Mouse (Mus musculus) kidney, postnatal 0 days (tissue): ENCODE measurements around the gene Itgav. TPM values are rescaled to one million over a fixed set of nuclear protein-coding genes. Genes with fewer than 3 reads are reported as not detected.

Source experiments
- ATAC-seq: fragments of 200-750 bp; cut with Nextera tagmentation; replicated peaks from 2 replicates; pipeline ENCODE4 v1.8.0; 2017; ENCODE audit warnings: low read depth, moderate number of reproducible peaks, moderate TSS enrichment, moderate library complexity; ENCODE audit not compliant: low FRiP score
- DNase-seq: peaks from one replicate; pipeline ENCODE4 v3.0.0-alpha.2; 2016; ENCODE audit warnings: low spot score
- H3K27ac ChIP-seq: fragments of 300-500 bp; sonication (generic); 2 replicates; pipeline ENCODE4 v1.5.1; 2014; ENCODE audit warnings: mild to moderate bottlenecking
- H3K27me3 ChIP-seq: fragments of 300-500 bp; sonication (generic); 2 replicates; pipeline ENCODE4 v1.6.1; 2014; ENCODE audit warnings: low read length, mixed read lengths; ENCODE audit not compliant: insufficient read depth
- H3K36me3 ChIP-seq: fragments of 300-500 bp; sonication (generic); 2 replicates; pipeline ENCODE4 v1.6.1; 2014; ENCODE audit warnings: low read length, mixed read lengths; ENCODE audit not compliant: insufficient read depth
- H3K4me1 ChIP-seq: fragments of 300-500 bp; sonication (generic); replicated peaks from 2 replicates; pipeline ENCODE4 v1.6.1; 2014; ENCODE audit warnings: antibody characterized with exemption, low read length, mixed read lengths; ENCODE audit not compliant: insufficient read depth
- H3K4me2 ChIP-seq: fragments of 300-500 bp; sonication (generic); 2 replicates; pipeline ENCODE4 v1.6.1; 2014; ENCODE audit warnings: mild to moderate bottlenecking, low read length, moderate library complexity, mixed read lengths
- H3K4me3 ChIP-seq: fragments of 300-500 bp; sonication (generic); replicated peaks from 2 replicates; pipeline ENCODE4 v1.5.1; 2014; ENCODE audit warnings: low read depth, low read length
- H3K9ac ChIP-seq: fragments of 300-500 bp; sonication (generic); 2 replicates; pipeline ENCODE4 v1.6.1; 2014; ENCODE audit warnings: low read depth, low read length
- H3K9me3 ChIP-seq: fragments of 300-500 bp; sonication (generic); replicated peaks from 2 replicates; pipeline ENCODE4 v1.6.1; 2016; ENCODE audit warnings: low read length, inconsistent platforms, mixed read lengths
- CTCF ChIP-seq: IDR thresholded peaks from 2 replicates; pipeline ENCODE4 v1.5.1; 2016; ENCODE audit warnings: antibody characterized with exemption, low read depth, mild to moderate bottlenecking, moderate library complexity
- WGBS: fragments of 180-500 bp; shearing (Covaris S2); extraction: QIAGEN DNeasy Blood & Tissue Kit; methylation state at CpG from one replicate; pipeline ENCODE4 v1.1.7; 2014; 5-methylcytosine and 5-hydroxymethylcytosine counted together
- polyA plus RNA-seq: library from polyadenylated mRNA; unstranded; fragments of >200 nt; fragmentation: Nextera tagmentation; extraction: Ambion mirVana; gene quantifications from 2 replicates; pipeline ENCODE4 v1.2.1, GENCODE M21; 2015

The Itgav gene
- polyA plus RNA-seq, 1 experiment from 2014 or later = 165 TPM

DNA sequence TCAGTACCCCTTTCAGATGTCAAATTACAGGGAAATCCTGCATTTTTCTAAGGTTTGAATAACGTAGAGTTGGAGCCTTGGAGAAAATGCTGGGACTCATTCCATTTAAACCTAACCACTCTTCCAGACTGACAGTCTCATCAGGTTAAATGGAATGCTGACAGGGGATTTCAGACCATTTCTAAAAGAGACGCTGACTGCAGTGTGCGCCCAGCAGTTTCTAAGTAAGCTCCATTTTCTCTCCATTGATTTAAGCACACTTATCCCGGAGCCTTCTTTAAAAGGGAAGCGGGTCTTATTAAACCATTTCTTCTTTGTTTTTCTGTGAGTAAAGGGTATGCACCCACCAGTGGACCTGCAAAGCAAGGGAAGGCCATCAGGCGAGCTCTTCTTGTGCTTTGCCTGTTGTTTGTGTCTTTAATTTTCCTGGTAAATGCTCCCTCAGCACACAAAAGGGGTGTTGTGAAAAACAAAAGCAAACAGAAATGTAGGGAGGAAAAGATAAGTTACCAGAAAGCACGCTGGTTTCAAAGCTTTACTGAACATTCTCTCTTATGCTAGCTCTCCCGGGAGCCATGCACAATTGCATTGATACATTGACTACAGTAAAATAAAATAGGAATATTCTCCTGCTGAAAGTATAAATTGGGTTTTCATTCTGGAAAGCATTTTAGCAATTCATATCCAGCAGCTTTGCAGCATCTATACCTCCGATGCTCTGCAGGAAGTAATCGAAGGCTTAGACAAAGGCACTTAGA, 111.3 kb downstream of the Itgav start:
- Histone ChIP-seq H3K4me1 (no peaks in the 10 kb centered on the region), H3K4me2 (no peak overlapping the region)

DNA sequence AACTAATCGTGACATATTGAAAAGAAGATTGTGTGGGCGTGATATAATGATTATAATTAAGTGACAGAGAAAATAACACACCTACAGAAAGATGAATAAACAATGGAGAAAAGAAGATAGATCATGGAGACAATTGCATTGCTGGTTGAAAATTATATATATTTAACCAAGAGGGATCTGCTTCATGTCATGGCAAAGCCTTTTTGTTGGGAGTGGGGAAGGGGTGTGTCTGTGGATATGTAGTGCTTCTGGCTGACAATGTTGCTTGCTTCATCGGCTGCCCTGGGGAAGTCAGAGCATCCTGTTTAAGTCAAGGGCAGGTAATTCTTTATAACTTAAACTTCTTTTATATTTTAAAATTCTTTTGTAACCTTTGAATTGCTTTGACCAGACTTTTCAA, 124.3 kb downstream of the Itgav start:
- Histone ChIP-seq H3K9me3 (no peaks in the 10 kb centered on the region), H3K36me3 (no peaks in the 10 kb centered on the region), H3K4me2 (no peak overlapping the region), H3K9ac (no peak overlapping the region), H3K27ac (no peak overlapping the region), H3K4me3 (no peak overlapping the region), H3K27me3 (no peaks in the 10 kb centered on the region), H3K4me1 (no peaks in the 10 kb centered on the region)
- no peak for TF ChIP-seq CTCF
- 80% methylated on average over 3 of the region's 3 CpGs for WGBS
- ATAC-seq (no peak), DNase-seq (no peak)

More for the DNA sequence above, 111.3 kb downstream of the Itgav start:
- Histone ChIP-seq H3K36me3 (no peaks in the 10 kb centered on the region), H3K9me3 (no peaks in the 10 kb centered on the region), H3K4me3 (no peak overlapping the region), H3K27ac (no peak overlapping the region), H3K9ac (no peak overlapping the region), H3K27me3 (no peaks in the 10 kb centered on the region)
- whole genome bisulfite sequencing = 90% methylated on average over 10 of the region's 10 CpGs
- DNase-seq (no peak), ATAC-seq (no peak)
- no peak for TF ChIP-seq CTCF

DNA sequence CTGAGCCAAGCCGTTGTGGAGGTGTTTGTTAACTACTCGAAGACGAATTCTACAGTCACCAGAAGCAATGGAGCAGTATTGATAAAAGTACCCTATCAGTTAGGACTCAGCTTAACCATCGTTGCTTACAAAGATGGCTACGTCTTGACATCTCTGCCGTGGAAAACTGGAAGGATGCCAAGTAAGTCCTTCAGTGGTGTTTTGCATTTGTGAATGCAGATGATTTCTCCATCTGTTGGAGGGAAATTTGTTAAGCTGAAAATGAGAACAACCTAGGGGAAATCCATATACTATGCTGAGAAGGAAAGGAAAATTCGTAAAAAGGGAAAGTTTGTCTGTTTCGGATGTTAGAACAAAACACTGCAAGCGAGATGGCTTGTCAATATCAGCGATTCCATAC, 129.2 kb downstream of the Itgav start:
- WGBS = 91% methylated on average over 10 of the region's 10 CpGs
- no peaks in the 10 kb centered on the region for H3K36me3 ChIP-seq
- no peak for TF ChIP-seq CTCF
- DNase-seq (no peak), ATAC-seq (no peak)
- H3K27ac ChIP-seq = no peak overlapping the region
- no peak overlapping the region for H3K4me2 ChIP-seq
- no peak overlapping the region for H3K4me3 ChIP-seq
- H3K9me3 ChIP-seq = no peaks in the 10 kb centered on the region
- H3K9ac ChIP-seq = no peak overlapping the region
- H3K4me1 ChIP-seq = no peaks in the 10 kb centered on the region
- H3K27me3 ChIP-seq = no peaks in the 10 kb centered on the region

DNA sequence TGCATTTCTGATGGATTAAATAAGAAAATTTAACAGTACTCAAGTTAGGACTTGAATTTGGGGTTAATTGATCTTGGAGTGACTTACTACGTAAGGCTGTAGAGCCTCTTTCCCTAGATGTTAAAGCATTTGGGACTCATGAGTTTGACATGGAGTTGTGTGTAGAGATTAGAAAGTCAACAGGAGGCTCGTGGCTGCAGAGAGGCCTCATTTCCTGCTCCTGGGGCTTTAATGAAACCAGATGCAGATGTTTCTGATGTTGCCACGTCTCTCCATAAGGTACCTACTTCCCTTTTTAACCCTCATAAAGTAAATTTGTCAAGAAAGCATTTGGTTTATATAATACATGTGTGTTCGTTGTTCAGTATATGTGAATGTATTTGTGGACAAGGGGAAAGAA, 132.0 kb downstream of the Itgav start:
- no peaks in the 10 kb centered on the region for H3K36me3 ChIP-seq
- no peak overlapping the region for H3K9ac ChIP-seq
- H3K4me3 ChIP-seq = no peak overlapping the region
- no peak for ATAC-seq
- no peak overlapping the region for H3K27ac ChIP-seq
- H3K9me3 ChIP-seq = no peaks in the 10 kb centered on the region
- H3K4me1 ChIP-seq = no peaks in the 10 kb centered on the region
- DNase-seq = no peak
- no peak for TF ChIP-seq CTCF
- H3K4me2 ChIP-seq = no peak overlapping the region
- 55% methylated on average over 4 of the region's 4 CpGs for WGBS
- no peaks in the 10 kb centered on the region for H3K27me3 ChIP-seq

Other genes with a start within 250 kb of the Itgav start
- 158 and 160 TPM in 2 replicates for gene Zc3h15, start 80.0 kb upstream of the Itgav start, polyA plus RNA-seq
- 2.5 and 2.7 TPM in 2 replicates for gene Fam171b, start 88.2 kb downstream of the Itgav start, polyA plus RNA-seq
- not detected in 2 replicates for gene Zswim2, start 216.8 kb downstream of the Itgav start, polyA plus RNA-seq
- gene Gm13698, start 231.3 kb downstream of the Itgav start, polyA plus RNA-seq = not detected in 2 replicates
- gene Gm13693, start 237.1 kb downstream of the Itgav start, polyA plus RNA-seq = not detected in 2 replicates
- gene Gm13695, start 242.9 kb downstream of the Itgav start, polyA plus RNA-seq = not detected in 2 replicates
- gene Gm13696, start 248.7 kb downstream of the Itgav start, polyA plus RNA-seq = not detected in 2 replicates